Mouse (Mus musculus): ENCODE results near the gene Dpp10.

The Dpp10 gene

DNA sequence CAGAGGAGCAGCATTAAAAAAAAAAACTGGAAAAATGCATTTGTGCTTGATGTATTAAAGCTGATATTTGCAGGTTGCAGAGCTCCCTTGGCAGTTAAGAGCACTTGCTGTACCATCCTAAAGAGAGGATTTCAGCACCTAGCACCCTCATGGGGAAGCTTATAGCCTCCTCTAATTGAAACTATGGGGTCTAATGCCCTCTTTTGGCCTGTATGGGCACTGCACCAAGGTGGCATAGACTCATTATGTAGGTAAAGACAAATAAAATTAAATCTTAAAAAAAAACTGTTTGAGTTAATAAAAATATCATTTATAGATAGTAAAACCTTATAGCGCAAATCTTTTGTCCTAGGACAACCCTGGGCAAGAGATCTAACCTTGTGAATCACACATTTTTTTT is 631.2 kb downstream of the Dpp10 start:
- POLR2A ChIA-PET = no interaction called here
- CTCF ChIA-PET = interaction anchor here in 1 of 4 experiments (1.4 kb wide), 1 partner anchor 975 kb away, joined by 6 read pairs; no protein-coding TSS in a partner anchor

DNA sequence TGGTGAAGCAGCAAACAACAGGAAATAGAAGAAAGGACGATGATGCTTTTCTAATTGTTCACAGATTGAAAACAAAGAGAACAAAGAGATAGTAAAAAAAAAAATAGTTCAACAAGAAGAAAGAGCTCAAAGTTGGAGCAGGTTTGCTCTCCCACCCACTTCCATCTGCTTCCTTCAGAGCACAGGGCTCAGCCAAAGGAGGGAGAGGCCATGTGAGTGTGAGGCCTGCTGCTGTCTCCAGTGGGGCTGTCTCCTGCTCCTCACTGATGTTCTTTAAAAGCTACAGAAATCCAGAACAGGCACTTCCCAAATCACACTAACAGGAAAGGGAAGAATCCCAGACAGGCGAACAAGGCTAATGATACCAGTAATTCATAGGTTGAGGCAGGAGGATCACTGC is 694.1 kb downstream of the Dpp10 start:
- ChIA-PET CTCF (no interaction called here), POLR2A (no interaction called here)

GRCm38 (mm10) chr1:123337877-123338276 is 707.5 kb downstream of the Dpp10 start:
- ChIA-PET POLR2A (no interaction called here), CTCF (interaction anchor here in 1 of 4 experiments (0.7 kb wide), 1 partner anchor 1717 kb away, joined by 3 read pairs; no protein-coding TSS in a partner anchor)

- ChIA-PET CTCF (no interaction called here), POLR2A (no interaction called here)
Measured at GRCm38 (mm10) chr1:123316886-123317285, 728.5 kb downstream of the Dpp10 start.
